Mouse (Mus musculus) heart, postnatal 0 days (tissue): ENCODE results near the gene Tha1.

ENCODE experiments used
- CTCF ChIP-seq: IDR thresholded peaks from 2 replicates; pipeline ENCODE4 v1.5.1; 2016; ENCODE audit warnings: antibody characterized with exemption, control low read depth, low read depth
- EP300 ChIP-seq: IDR thresholded peaks from 2 replicates; pipeline ENCODE4 v1.6.1; 2016; ENCODE audit warnings: antibody characterized with exemption, low read depth

DNA sequence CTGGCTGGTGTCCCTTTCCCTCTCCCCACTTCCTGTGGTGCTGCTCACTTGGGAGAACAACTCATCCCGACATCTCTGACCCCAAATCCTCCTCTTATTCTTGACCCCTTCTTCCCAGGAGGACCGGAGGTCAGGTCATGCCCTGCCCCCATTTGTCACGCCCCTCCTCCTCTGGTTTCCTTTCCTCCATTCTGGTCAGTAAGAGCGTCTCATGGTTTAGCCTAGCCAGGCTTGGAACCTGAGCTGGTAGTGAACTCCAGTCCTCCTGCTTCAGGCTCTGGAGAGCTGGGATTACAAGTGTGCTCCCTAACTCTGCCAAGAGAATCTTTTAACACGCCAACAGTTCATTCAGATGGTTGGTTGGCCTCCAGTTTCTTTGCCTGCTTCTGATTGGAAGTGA is 45.9 kb upstream of the Tha1 start:
- no peak for TF ChIP-seq CTCF
- TF ChIP-seq EP300 = no peak
